Mouse (Mus musculus) heart, postnatal 36 days (tissue): ENCODE results near the gene 3110082I17Rik. TPM values are rescaled to one million over a fixed set of nuclear protein-coding genes. Genes with fewer than 3 reads are reported as not detected.

Source experiments
- DNase-seq, 2 experiments: peaks; one replicate each; pipeline ENCODE4 v3.0.0; 2021 to 2022
- intact Hi-C: fragments of 180-260 bp; cut with DNase I; formaldehyde crosslinking; loops from one replicate; pipeline ENCODE4 v1.15.1; 2025
- total RNA-seq, 2 experiments: library from RNA; stranded (reverse); gene quantifications; 2 replicates each; pipeline ENCODE4 v1.2.3; 2021

Gene 3110082I17Rik
- total RNA-seq, 2 experiments from 2014 or later: 4.7 to 5.5 TPM

DNA sequence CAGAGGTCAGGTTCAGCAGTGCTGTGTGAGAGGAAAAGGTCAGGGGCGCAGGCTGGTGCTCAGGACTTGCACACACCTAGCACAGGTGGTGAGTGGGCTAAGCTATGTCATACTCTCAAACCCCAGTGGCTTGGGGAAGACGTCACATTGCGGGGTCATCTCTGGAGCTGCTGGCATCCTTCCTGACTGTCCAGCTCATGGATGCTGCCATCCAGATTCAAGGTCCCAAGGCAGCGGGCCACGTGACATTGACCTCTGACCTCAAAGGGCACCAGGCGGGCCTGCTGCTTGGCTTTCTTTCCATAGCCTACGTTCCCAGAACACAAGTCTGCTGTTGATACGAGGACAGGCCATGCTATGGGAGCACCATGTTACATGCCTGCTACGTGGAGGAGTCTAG, 33.3 kb downstream of the 3110082I17Rik start:
- no peak for DNase-seq
- intact Hi-C loops: no loop called here

DNA sequence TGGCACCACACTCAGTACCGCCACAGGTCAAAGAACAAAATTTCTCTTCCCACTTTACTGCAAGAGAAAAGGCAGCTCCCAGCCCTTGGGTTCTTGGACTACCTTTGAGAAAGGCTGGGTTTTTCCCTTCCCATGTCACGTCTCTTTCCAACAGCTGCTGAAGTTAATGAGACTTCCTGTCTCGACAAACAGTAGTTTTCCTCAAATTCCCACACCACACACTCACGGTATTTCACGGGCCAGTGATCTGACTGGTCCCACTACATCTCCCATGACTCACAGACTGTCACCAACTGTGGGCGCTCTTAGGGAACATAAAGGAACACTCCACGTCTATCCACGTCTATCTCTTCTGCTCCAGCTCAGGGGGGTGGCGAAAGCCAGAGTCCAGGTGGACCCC, 35.1 kb downstream of the 3110082I17Rik start:
- intact Hi-C loops: no loop called here
- DNase-seq: no peak

DNA sequence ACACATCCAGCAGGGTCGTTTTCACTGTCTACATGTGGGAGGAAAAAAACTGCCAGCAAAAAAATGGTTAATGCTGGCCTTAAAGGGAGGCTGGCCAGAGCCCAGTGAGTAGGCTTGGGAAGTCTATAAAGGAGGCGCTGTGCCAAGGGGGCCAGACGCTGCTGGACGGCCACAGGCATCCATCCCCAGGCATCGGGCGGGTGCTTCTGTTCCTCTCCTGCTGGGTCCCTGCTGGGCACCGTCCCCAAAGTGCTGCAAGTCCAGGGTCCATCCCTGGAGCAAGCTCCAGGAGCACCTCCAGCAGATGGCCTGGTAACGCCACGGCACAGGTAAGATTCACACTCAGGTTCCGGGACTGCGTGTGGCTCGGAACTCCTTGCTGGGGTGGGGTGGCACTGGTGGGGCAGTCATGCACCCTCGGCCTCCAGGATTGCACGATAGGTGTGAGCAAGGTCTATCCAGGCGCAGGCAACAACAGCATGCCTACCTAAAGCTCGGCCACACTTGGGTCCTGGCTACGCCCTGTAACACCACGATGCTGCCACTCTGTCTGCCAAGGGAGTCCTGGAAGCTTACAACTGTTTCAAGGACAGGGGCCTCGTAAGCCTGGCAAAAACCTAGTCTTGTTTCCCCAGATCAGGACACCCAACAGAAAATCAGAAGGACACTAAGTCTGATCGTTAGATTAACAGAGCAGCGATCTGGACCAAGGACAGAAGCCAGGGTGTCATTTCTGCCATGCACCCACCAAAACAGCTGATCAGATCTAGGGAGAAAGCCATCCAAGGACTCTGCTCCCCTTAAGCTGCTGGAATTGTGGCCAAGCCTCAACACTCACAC, 37.1 kb downstream of the 3110082I17Rik start, which contains the start of gene Gper1:
TSS of gene Gper1 (plus strand) at position 126 of the 840 bp plus-strand sequence.
- intact Hi-C loops: no loop called here
- no peak for DNase-seq

DNA sequence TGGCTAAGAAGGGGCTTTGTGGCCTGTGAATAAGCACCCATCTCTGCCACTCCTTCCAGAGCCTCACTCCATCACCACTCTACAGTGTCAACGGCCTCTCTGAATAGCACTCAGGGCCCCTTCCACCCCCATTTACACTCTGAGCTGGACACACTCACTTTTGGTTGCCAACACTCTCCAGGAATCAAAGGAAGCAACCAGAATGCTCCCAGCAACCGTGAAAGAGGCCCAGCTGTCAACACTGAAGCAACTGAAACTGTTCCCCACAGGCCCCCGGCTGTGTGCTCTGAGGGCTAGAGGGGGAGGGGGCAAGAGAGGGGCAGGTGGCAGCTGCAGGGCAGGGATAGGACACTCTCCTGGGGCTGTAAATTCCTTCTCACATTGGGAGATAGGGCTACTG, 41.7 kb downstream of the 3110082I17Rik start:
- DNase-seq: no peak
- intact Hi-C loops: no loop called here

DNA sequence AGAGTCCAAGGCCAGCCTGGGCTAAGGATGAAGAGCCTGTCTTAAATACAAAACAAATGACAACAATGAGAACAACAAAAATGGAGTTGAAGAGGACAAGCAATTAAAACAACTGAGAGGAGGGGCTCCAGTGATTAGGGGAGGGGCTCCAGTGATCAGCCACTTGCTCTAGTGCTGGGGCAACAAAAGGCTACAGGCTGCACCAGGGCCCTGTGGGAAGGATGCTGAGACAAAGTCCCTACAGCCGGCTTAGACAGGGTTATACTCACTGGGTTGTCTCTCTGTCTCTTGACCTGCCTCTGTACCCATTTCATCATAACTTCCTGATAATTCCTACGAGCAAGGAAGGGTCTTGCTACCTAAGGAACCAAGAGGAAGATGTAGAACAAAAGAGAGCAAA, 42.2 kb downstream of the 3110082I17Rik start:
- DNase-seq: no peak
- intact Hi-C loops: no loop called here

DNA sequence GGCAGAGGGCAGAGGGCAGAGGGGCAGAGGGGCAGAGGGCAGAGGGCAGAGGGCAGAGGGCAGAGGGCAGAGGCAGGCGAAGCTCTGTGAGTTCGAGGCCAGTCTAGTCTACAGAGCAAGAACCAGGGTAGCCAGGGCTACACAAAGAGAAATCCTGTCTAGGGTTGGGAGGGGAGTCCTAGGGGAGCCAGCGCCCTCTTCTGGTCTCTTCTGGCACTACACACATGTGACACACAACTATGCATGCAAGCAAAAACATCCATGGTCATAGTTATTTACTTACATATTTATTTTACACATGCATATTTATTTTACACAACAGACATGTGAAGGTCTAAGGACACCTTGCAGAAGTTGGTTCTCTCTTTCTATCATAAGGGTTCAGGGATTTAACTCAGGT, 42.8 kb downstream of the 3110082I17Rik start:
- intact Hi-C loops: no loop called here
- DNase-seq: no peak

DNA sequence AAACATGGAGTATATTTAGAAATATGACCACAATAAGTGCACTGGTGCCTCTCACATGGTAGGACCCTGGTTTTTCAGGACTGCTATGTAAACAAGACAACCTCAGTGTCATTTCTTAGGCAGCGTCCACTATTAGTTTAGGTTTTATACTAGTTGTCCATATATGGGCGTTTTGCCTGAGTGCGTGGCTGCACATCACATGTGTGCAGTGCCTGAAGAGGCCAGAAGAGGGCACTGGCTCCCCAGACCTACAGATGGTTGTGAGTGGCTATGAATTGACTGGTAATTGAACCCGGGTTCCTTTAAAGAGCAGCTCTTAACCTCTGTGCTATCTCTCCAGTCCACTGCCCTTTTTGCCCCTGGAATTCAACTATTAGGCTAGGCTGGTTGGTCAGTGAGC, 43.4 kb downstream of the 3110082I17Rik start:
- intact Hi-C loops: no loop called here
- no peak for DNase-seq

DNA sequence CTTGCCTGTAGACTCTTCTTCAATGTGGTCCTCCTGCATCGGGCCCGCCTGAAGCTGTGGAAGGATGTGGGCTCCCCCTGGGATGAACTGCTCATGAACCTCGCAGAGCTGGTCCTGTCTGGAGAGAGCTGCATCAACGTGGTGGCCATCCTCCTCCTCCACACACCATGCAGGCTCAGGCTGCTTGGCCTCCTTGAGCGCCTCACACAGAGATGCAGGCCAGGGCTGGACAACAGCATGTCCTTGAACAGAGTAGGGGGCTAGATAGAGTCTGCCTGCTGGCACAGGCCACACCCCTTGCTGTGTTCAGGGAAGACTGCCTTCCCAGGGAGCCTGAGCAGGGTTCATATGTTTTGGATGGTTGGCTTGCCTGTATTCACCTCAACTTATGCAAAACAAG, 45.3 kb downstream of the 3110082I17Rik start:
- DNase-seq: no peak
- intact Hi-C loops: no loop called here

DNA sequence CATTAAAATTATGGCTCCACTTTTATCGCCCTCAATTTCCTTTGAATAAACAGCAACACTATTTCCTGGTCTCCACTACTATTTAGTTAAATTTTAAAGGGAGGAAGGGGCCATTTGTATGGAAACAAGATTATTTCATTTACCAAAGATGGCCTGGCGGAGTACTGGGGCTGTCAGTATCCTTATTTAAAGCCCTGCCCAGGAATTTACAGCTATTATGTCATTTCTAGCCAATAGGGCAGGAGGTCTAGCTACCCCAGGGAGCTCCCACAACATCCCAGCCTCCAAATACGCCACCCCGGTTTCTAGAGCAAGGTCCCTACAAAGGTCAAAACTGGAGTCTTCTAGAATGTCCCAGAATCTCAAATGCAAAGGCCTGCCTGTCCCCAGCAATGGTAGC, 46.8 kb downstream of the 3110082I17Rik start:
- no peak for DNase-seq
- intact Hi-C loops: loop anchor here (5.0 kb wide), 1 partner anchor 34 kb away; no protein-coding TSS in a partner anchor

DNA sequence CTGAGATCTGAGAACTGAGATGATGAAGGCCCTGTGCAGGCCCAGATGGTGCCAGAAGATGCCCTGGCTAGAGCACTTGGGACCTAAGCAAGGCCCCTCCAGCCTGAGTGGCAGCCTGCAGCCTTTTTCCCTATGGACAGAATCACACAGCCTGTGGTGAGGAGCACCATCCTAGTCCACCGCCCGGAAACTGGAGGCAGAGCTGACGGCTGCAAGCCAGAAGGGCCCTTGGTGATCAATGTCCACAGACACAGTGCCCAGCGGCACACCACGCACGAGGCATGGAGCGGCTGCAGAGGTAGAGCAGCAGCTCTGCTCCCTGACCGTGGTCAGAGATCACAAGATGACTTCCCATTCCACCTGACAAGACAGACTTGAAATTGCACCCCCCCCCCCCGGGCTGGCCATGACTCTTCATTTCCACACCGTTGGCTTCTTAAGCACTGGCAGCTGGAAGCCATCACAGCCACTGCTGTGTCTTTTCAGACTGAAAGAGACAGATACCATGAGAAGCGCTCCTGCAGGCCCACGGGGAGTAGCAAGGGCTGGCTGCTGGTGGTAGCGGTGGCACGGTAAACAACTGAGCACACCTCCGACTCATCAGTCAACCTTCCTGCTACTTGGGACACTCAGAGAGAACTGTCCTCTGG, 48.5 kb downstream of the 3110082I17Rik start:
- intact Hi-C loops: loop anchor here (5.0 kb wide), 1 partner anchor 36 kb away; no protein-coding TSS in a partner anchor

DNA sequence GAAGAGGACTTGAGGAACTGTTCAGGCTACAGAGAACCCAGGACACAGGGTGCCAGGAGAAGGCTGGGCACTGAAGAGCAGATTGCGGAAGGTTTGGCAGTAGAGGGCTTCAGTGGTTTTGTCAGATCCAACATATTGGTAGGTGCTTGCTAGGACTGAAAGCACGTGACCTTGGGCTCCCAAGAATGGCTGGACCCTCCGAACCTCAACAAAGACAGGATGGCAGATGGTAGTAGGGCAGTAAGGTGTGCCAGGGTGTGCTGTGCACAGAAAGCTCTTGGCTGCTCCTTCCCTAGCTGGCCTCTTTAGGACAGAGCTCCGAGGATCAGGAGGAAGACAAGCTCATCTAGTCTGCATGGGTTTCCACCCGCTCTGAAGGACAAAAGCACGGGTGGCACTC, 49.2 kb downstream of the 3110082I17Rik start:
- no peak for DNase-seq
- intact Hi-C loops: loop anchor here (5.0 kb wide), 1 partner anchor 36 kb away; no protein-coding TSS in a partner anchor

More for the DNA sequence above, 48.5 kb downstream of the 3110082I17Rik start:
- no peak for DNase-seq

DNA sequence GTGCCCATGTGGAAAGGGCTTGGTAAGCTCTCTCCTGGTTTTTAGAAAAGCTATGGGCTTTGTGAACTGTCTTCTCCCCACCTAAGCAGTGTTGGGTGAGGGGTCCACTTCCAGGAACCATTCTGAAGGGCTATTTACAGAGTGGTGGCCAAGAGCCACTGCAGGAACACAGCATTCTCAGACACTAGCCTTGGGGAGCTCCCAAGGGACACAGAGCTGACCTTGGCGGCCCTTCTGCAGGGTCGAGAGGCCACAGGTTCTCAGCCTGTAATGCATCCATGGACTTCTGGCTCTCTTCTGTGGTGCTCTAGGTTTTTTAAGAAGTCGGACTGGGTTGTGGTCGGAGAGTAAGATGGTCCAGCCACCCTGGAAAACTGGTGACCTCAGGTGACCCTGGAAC, 50.3 kb downstream of the 3110082I17Rik start:
- DNase-seq: no peak
- intact Hi-C loops: loop anchor here (5.0 kb wide), 1 partner anchor 37 kb away; no protein-coding TSS in a partner anchor

DNA sequence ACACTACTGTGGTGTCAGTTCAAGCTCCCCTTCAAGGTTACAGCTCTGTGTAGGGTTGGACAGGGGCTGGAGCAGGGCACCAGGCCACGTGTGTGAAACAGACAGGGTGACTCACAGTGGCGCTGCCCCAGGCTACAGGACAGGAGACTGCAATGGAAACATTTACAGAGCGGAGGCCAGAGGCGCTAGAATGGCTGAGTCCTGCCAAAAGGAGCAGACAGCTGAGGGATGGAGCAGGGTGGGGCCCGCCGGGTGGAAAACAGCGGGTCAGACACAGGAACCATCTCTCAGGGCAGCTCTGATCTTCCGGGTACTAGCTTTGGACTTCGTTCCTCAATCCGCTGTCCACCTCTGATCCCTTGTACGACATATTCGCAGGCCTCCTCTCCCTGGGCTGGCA, 50.9 kb downstream of the 3110082I17Rik start:
- peak; percentile 75 to 80 for DNase-seq
- intact Hi-C loops: loop anchor here (2.0 to 10.0 kb wide), 3 partner anchors 23 to 385 kb away; partner anchors contain the start of genes 3110082I17Rik and Mafk

DNA sequence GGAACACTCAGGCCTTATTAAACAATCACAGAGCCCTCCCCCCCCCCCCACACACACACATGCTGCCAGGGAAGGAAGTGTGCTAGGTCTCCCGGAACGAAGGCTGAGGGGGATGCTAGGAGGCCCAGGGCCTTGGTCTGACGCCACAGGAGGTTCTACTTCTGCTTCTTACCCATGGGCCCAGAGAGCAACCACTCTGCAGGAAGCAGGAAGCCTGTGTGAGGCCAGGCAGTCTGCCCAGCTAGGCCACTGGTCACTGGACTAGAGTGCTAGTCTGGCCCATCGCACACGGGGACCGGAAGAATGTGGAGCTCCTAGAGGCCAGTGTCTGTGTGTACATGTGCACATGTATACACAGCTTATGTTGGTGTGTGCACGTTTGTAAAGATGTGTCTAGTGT, 51.8 kb downstream of the 3110082I17Rik start:
- intact Hi-C loops: loop anchor here (2.0 to 10.0 kb wide), 3 partner anchors 24 to 386 kb away; partner anchors contain the start of genes 3110082I17Rik and Mafk
- DNase-seq: no peak

DNA sequence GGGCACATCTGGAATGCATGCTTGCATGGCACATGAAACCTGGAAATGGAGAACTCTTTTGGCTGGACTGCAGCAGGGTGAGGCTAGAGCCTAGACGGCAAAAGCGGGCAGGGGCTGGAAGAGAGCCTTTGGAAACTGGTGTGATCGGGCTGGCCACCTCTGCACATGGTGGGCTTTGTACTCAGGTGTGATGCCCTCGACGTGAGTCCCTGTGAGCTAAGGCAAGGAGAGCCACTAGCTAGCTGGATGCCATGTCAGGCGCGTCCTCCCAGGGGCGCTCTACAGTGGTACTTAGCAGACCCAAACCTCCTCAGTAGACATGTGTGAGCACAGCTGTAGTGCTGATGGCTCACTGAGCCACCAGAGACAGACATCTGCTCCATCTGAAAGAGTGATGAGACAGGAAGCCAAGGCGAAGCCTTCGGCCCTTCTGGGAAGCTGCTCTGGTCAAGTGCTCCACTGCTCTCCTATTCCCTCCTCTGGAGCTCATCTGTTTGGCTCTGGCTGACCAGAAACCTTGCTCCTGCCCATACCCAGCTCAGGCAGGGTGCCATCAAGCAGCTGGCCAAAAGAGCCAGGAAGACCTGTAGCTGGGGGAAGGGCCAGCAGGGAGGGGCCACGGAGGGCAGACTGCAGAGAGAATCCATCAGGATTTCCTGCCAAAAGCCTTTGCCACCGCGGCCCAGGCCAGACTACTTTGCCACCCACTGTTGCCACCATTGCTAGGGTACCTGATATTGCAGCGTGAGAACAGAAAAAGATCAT, 53.0 kb downstream of the 3110082I17Rik start:
- no peak for DNase-seq
- intact Hi-C loops: loop anchor here (10.0 kb wide), 1 partner anchor 387 kb away; the partner anchor contains the start of gene Mafk

DNA sequence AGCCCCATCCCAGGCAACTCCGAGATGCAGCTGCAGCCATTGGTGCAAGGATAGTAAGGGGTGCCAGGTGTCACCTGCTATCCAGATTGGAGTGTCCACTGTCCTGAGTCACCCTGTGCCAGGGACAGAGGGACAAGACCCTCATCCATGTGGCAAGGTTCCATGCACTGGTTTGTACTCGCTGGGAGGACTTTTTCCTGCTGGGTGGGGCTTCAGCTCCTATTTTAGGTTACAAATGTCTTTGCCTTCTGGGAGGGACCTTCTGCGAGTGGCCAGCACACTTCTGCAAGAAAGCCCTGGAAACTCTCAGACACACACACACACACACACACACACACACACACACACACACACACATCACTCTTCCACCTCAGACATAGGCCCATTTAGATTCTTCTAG, 54.4 kb downstream of the 3110082I17Rik start:
- intact Hi-C loops: loop anchor here (10.0 kb wide), 1 partner anchor 389 kb away; the partner anchor contains the start of gene Mafk
- DNase-seq: no peak

DNA sequence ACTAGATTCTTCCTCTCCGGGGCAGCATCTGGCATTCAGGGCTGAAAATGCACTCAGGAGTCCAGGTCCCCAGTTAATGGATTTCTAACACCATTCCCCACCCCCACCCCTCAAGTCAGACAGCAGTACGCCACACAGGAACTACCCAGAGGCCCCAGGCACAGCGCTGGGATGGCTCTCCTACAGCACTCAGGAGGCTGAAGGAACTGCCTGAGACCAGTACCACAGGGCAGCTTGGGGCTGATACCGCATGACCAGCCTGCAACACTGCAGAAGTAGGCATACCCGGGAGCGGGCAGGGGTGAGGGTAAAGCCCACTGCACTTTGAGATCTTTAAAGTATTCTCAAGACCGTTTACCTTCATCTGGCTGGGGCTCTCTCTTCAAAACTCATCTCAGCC, 54.8 kb downstream of the 3110082I17Rik start:
- intact Hi-C loops: loop anchor here (10.0 kb wide), 1 partner anchor 389 kb away; the partner anchor contains the start of gene Mafk
- no peak for DNase-seq

DNA sequence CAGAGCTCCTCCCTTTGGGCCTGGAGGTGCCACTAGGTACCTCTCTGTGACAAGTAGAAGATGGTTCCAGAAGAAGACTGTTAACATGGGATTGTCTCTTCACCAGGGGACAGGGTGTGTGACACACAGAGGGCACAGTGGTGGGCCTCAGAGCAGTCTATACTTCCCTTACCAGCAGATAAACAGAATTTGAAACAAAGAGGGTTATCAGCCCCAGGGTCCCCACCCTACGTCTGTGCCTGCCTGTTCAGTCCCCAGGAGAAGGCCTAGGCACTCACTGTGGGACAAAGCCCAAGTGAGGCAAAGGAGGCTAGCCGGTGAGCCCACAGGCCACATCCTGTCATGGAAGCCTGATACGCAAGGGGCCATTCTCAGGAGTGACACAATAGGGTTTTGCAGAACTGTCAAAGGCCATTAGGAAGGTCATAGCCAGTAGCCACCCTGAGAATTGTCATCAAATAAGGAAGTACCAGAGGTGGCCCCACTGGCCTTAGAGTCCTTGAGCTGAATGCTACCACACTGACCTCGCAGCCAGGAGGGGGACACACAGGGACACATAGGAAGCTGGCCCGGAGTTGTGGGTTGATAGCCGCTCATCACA, 55.4 kb downstream of the 3110082I17Rik start, which contains the start of gene C130050O18Rik:
TSS of gene C130050O18Rik (plus strand) at position 480 of the 601 bp plus-strand sequence.
- intact Hi-C loops: loop anchor here (10.0 kb wide), 1 partner anchor 390 kb away; the partner anchor contains the start of gene Mafk
- no peak for DNase-seq

DNA sequence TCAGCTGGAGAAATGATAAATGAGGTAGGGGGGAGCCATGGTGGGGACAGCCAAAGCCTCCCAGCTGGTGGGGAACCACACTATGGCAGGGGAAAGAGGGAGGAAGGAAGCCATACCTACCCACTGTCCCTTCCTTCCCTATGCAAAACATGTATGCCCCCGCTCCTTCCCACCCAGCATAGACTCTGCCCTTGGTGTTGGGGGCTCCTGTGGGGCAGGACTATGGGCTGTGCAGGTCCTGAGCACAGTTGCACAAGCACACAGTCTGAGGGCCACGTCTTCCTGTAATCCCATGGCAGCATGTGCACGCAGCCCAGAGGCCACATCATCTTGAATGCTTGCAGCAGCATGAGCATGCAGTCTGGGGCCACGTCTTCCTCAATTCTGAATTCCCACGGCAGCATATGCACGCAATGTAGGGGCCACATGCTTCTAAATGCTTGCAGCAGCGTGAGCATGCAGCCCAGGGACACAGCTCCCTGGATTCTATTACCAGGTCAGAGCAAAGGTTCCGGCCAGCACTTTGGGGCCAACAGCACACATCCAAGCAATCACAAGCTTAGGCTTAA, 56.6 kb downstream of the 3110082I17Rik start:
- DNase-seq: no peak
- intact Hi-C loops: loop anchor here (10.0 kb wide), 1 partner anchor 391 kb away; the partner anchor contains the start of gene Mafk
